Mouse (Mus musculus): ENCODE measurements around the gene Lrrn4cl. TPM values are rescaled to one million over a fixed set of nuclear protein-coding genes. Genes with fewer than 3 reads are reported as not detected.
"Not testable (repeated sequence)": the region's sequence is repeated elsewhere in the genome, so short reads cannot be mapped to it uniquely, and the experiment has no call there.

Gene Lrrn4cl
- polyA plus RNA-seq, 1 experiment: 0.74 TPM

DNA sequence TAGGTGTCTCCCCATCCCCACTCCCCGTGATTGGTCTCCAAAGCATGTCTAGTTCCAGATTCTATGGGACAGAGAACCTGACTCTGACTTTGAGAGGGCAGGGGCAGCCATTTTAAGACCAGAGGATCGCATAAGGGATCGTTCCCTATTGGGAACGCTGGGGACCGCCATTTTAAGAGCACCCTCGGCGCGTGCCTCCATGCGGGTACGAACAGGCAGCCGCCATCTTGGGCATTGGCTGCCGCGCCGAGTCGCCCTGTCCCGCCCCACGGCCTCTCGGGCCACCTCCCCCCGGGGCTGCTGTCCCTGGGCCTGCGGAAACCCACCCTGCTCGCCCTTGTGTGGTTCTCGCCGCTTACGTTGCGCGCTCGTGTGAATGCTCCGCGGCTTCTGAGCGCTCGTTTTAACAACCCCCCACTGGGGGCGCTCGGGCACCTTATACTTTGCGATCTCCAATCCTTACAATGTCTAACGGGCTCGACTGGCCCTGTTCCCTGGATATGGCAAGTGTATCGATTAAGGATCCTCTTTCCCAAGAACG lies 13.2 kb upstream of the Lrrn4cl start, which contains the start of gene Bscl2:
Gene Bscl2 (plus strand): TSS at position 217 of the 541 bp plus-strand sequence.
- 1% methylated on average over 38 of the region's 38 CpGs for WGBS
- DNase-seq (ENCODE audit: low read depth, low spot score): no peak

DNA sequence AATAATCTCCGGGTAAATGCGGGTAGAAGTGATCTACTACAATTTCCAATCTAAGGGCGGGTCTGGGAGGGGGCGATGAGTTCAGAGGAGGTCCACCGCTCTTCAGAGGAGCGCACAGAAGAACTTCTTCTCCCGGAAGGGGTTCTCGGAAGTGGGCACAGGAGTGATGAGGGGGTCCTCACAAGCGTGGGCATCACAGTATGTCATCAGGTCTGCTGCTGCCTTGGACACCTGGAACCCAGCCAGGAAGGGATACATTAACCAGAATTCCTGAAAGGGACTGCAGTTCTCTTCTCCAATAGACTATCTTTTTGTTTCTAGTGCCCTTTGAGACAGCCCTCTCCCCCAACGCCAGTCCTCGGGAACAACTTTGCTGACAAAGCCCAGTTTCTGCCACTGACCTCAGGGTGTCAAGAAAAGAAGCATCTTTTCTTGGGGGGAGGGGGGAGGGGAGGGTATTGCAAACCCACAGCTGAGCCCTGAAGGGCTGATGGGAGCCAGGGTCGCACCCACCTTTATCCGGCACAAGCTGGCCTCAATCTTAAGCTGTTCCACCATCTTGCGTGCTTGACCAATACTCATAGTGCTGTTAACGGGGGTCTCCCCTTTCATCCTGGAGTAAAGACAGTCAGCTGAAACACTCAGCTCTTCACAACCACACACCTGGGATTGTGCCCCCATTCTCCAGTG lies 12.4 kb upstream of the Lrrn4cl start:
- WGBS: 23% methylated on average over 15 of the region's 15 CpGs
- no peak for DNase-seq (ENCODE audit: low read depth, low spot score)

DNA sequence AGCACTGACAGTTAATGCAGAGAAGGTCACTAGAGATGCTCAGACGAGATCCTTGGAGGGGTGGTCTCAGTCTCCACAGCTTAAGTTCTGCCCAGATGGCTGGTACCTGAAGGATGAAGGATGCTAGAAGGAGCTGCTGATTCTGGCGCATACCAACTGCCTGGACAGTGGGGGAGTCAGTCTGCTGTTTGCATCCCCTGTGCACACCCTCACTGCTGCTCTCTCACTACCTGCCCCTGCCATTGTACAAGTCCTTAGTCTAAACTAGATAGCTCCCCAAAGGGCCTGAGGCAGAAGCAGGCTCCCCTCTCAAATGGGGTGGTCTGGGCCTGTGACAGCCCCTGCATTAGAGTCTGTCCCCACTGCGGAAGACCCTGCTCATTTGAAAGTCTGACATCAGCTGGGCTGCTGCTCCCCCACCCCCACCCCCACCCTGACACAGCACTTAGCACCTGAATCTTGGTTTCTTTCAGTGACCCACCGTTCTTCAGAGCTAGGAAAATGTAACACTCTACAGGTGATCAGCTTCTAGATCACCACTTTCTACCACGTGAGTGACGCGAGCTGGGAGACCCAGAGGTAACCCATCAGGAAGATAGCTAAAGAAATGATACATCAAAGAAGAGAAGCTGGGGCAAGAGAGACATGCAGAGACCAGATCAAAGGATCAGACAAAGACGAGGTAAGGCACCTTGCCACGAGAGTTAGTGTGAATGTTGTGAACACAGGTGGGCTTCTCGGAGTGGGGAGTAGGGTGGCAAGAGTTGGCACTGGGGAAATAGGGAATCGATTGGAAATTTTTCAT lies 11.3 kb upstream of the Lrrn4cl start, which contains the start of gene Gng3:
Gene Gng3 (minus strand): TSS at position 92 of the 805 bp plus-strand sequence.
- no peak for DNase-seq (ENCODE audit: low read depth, low spot score)

DNA sequence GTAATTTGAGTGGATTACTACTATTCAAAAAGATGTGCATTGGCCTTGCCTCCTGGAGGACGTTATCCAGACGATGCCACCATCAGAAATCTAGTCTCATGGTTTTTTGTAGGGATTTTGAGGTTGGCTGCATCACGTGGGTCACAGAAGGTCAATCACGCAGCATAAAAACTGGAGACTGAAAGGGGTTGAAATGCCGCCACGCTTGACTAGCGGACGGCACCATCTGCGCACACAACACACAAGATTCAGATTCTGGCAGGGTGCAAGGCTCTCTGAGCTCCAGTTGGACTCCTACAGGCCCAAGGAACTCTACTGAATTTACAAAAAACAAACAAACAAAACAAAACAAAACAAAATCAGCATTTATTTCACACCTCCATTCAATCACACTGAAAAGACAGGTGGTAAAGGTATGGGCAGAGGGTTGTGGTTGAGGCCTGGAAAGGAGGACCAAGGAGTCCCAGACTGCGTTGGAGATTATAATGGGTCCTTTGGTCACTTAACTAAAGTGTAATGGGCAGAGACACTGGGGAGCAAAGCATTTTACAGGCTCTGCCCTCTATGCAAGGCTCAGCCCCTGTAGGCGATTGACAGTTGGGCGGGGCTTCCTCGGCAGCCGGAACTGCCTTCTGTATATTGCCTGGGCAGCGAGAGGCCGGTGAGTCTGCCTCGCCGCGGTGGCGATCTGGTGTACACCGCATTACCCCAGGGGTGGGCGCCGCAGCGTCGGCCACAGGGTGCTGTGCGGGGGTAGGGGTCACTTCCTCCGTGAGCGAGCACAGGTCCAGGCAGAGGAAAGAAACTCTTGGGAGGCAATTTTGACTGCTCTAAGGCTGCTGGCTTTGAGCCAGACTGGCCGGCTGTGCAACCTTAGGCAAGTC lies 10.4 kb upstream of the Lrrn4cl start:
- no peak for DNase-seq (ENCODE audit: low read depth, low spot score)
- 29% methylated on average over 29 of the region's 29 CpGs for WGBS

More for the DNA sequence above, 11.3 kb upstream of the Lrrn4cl start, which contains the start of gene Gng3:
- WGBS: 89% methylated on average over 11 of the region's 11 CpGs

DNA sequence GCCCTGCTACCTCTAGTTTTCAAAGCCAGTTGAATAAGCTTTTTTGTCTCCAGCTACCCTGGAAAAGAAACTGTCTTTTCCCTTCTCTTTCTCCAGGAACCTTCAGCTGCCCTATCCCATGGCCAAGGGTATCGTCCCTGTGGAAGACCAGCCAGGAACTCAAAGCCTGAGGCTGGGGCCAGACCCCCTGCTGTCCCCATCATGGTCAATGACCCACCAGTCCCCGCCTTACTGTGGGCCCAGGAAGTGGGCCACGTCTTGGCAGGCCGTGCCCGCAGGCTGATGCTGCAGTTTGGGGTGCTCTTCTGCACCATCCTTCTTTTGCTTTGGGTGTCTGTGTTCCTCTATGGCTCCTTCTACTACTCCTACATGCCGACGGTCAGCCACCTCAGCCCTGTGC lies 9.6 kb upstream of the Lrrn4cl start:
- WGBS: 90% methylated on average over 7 of the region's 7 CpGs
- no peak for DNase-seq (ENCODE audit: low read depth, low spot score)

DNA sequence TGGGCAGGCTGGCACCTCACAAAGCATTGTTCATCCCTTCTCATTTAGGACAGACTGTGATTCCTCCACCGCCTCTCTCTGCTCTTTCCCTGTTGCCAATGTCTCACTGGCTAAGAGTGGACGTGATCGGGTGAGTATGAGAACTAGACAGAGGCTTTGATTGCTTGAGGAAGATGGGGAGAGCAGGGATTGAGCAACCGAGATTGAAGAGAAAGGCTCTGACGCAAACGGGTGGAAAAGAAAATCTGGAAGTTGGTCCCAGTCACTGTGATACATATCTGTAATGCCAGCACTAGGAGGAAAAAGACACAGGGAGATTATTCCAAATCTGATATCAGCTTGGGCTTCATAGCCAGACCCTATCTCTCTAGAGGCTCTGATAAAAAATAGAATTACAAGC lies 7.6 kb upstream of the Lrrn4cl start:
- DNase-seq (ENCODE audit: low read depth, low spot score): no peak
- WGBS: 88% methylated on average over 6 of the region's 6 CpGs

DNA sequence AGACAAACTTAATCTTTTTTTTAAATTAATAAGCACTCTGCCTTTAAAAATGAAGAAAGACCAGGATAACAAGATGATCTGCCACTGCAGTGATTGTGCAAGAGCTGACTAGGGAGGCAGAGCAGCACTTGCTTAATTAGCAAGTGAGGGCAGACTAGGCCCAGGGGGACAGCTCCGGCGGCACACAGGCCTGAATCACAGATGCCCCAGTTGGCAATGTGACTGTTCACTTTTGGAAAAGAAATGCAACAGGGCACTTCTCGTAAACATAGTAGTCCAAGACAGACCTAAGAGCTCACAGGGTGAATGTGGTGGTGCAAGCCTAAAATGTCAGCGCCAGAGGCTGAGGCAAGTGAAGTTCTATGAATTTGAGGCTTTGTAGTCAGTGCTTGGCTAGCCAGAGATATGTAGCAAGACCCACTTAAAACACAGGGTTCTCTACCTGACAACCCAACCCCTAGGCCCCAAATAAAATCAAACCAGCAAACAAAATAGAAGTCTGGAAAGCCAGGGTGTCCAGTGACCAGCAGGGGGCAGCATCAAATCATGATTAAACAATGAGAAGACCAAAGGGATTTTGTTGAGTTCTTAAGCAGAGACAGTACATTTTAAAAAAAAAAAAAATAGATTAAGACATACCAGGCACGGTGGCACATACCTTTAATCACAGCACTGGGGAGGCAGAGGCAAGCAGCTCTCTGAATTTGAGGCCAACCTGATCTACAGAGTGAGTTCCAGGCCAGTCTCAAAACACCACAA lies 6.0 kb upstream of the Lrrn4cl start:
- peak; percentile 56 for DNase-seq (ENCODE audit: low read depth, low spot score)
- 66% methylated on average over 5 of the region's 5 CpGs for WGBS

DNA sequence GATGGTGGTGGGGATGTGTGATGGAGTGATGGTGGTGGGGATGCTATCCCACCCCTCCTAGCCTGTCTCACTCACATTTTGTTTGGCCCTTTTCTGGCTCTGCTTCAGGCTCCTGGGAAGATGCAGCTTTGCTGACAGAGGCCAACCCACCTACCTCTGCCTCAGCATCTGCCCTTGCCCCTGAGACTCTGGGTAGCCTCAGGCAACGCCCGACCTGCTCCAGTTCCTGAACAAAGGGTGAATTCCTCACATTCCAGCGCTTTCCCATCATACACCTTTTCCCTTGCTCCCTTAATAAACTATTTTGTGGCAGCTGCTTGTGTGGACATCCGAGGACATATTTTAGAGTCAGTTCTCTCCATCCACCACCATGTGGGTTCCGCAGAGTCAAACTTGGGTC lies 2.2 kb upstream of the Lrrn4cl start:
- DNase-seq (ENCODE audit: low read depth, low spot score): no peak
- 78% methylated on average over 5 of the region's 5 CpGs for WGBS

DNA sequence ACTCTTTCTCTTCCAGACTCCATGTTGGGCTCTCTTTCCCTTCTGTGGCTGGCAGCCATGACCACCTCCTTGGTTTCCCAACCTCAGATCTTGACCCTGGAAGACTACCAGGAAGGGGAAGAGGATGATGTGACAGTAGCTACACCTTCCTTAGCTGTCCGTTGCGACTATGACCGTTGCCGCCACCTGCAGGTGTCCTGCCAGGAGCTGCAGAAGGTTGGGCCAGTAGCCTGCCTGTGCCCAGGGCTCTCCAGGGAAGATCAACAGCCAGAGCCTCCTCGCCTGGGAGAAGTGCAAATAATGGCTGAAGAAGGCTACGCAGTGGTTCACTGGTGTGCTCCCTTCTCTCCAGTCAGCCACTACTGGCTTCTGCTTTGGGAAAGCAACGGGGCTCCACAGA lies 1.1 kb downstream of the Lrrn4cl start:
- DNase-seq (ENCODE audit: low read depth, low spot score): no peak
- WGBS: 40% methylated on average over 7 of the region's 7 CpGs

DNA sequence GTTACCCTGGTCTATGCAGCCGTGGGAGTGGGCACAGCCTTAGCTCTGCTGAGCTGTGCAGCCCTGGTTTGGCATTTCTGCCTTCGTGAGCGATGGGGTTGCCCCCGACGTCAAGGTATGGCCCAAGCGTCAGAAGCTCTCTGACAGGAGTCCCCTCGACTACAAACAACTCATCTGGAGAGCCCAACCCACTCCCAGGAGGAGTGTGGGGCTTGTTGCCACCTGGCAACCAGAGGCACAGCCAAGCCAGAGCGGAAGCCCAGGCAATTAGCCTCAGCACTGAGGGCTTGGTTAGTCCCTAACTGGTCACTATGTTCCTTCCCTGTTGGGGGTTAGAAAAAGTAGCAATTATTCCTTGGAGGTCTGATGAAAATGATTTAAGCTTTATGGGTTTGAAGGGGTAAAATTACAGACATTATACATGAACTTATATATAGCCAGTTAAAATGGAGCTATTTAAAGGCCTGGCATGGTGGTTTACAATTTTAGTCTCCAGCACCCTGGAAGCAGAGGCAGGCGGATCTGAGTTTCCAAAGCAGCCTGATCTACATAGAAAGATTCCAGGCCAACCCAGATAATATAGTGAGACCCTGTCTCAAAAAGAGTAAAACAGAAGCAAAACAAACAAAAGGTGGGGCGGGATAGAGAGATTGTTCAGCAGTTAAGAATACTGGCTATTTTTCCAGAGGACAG lies 1.8 kb downstream of the Lrrn4cl start:
- 59% methylated on average over 10 of the region's 10 CpGs for WGBS
- no peak for DNase-seq (ENCODE audit: low read depth, low spot score)

DNA sequence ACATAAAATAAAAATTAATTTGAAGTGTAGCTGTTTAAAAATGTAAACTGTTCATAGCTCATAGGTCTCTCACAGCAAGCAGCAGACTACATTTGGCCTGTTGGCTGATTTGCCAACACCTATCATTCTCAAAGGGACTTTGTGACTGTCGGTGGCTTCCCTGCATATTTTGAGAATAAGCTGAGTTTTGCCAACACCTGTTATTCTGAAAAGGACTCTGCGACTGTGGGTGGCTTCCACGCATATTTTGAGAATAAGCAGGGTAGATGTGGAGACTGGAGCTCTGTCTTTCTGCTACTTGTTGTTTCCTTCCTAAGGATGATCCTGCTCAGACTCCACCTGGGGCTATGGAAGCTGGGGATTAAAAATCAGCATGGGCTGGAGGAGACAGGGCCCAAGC lies 2.5 kb downstream of the Lrrn4cl start:
- DNase-seq (ENCODE audit: low read depth, low spot score): no peak
- WGBS: 83% methylated on average over 3 of the region's 3 CpGs

DNA sequence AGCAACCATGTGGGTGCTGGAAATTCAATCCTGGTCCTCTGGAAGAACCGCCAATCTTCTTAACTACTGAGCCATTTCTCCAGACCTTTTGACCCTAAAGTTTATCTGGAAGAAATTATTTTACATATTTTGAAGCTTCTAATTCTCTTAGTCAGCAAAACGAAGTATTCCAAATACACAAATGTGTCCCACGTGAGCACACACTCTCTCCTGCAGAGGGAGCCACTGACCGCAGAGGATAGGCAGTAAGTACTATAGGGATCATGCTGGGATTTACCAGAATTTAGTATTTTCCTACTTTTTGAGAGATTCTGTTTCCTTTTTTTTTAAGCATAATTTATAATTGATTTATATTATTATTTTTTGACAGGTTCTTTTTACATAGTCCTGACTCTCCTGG lies 7.1 kb downstream of the Lrrn4cl start:
- peak; percentile 43 for DNase-seq (ENCODE audit: low read depth, low spot score)
- WGBS: 22% methylated on average over 4 of the region's 4 CpGs

DNA sequence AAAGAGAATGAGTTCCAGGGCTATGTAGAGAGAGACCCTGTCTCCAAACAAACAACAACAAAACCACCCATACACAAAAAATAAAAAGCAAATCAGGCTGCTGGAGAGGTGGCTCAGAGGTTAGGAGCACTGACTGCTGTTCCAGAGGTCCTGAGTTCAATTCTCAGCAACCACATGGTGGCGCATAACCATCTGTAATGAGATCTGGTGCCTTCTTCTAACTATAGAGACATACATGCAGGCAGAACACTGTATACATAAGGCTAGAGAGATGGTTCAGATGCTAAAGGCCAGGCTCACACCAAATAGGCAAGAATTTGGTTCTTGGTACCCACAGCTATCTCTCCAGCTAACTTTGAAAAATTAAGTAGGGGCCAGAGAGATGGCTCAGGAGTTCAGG lies 8.4 kb downstream of the Lrrn4cl start:
- no peak for DNase-seq (ENCODE audit: low read depth, low spot score)

DNA sequence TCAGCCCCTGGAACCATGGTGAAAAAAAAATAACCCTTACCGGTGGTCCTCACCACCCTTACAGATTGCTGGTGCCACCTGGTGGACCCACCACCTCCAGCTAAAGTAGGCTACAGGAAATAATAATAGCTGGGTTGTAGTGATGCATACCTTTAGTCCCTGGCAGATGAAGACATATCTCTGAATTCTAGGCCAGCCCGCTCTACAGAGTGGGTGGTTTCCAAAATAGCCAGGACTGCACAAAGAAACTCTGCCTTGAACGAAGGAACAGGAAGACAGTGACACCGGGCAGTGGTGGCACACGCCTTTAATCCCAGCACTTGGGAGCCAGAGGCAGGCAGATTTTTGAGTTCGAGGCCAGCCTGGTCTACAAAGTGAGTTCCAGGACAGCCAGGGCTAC lies 13.7 kb downstream of the Lrrn4cl start:
- DNase-seq (ENCODE audit: low read depth, low spot score): no peak
- WGBS: 82% methylated on average over 6 of the region's 6 CpGs

More for the DNA sequence above, 8.4 kb downstream of the Lrrn4cl start:
- WGBS: 0% methylated on average over 1 of the region's 1 CpGs

DNA sequence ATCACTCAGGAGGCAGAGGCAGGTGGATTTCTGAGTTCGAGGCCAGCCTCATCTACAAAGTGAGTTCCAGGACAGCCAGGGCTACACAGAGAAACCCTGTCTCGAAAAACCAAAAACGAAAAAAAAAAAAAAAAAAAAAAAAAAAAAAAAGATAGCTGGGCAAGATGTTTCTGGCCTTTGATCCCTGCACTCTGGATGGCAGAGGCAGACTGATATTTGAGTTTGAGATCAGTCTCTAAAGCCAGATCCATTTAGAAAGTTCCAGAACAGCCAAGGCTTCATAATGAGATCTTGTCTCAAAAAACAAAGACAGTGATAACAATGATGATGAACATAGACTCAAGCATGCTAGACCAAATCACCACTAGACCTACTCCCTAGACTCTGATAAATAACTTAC lies 19.8 kb downstream of the Lrrn4cl start:
- WGBS: 78% methylated on average over 3 of the region's 3 CpGs
- DNase-seq (ENCODE audit: low read depth, low spot score): not testable (repeated sequence)

DNA sequence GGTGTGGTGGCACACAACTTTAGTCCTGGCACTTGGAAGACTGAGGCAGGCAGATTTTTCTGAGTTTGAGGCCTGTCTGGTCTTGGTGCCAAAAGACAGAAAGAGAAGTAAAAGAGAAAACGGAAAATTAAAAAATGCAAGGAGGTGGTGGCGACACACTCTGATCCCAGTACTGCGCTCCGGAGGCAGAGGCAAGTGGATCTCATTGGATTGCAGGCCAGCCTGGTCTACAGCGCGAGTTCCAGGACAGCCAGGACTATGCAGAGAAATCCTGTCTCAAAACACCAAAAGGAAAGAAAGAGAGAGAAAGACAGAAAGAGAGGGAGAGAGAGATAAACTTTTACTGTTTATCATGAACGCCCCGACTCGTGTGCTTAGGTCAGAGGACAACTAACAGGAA lies 20.3 kb downstream of the Lrrn4cl start:
- WGBS: 25% methylated on average over 9 of the region's 9 CpGs

DNA sequence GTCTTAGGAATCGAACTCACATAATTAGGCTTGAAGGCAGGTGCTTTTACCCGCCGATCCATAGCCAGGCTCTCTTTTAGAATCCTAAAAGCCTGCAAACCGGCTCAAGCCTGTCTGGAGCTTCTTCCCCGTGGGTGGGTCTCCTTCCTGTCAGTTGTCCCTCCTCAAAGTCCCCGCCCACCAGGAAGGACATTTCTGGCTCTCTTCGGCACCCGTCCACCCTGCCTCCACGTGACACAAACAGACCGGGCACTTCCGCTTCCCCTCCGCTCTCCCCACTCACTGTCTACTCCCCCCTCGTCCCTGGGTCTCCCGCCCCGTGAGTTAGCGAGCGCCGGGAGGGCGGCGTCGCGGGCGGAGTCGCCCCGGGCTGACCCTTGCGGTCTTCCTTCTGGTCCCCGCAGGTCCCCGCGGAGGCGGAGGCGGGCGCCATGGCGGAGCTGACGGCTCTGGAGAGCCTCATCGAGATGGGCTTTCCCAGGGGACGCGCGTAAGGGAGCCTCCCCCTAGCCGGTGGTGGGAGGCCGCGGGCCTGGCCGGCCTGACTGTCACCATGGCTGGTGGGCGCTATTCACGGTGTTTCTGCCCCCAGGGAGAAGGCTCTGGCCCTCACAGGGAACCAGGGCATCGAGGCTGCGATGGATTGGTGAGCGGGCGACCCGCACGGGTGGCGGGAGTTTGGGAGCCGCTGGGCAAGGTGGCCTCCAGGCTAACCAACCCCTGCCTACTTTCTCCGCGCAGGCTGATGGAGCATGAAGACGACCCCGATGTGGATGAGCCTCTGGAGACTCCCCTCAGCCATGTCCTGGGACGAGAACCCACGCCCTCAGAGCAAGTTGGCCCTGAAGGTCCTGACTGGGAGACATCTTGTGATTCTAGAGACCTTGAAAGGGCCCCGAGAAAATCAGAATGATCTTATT lies 21.0 kb downstream of the Lrrn4cl start, which contains the start of gene Ubxn1:
Gene Ubxn1 (plus strand): TSS at position 230 of the 920 bp plus-strand sequence.
- peak; percentile 83 for DNase-seq (ENCODE audit: low read depth, low spot score)
- under 1% methylated on average over 59 of the region's 59 CpGs for WGBS

More for the DNA sequence above, 20.3 kb downstream of the Lrrn4cl start:
- DNase-seq (ENCODE audit: low read depth, low spot score): no peak
